Mouse (Mus musculus): Measurements from ENCODE around the gene Mob3b. TPM values are rescaled to one million over a fixed set of nuclear protein-coding genes. Genes with fewer than 3 reads are reported as not detected.

The Mob3b gene
- polyA plus RNA-seq, 1 experiment = 2.6 TPM

GRCm38 (mm10) chr4:35123087-35123486, 34.2 kb downstream of the Mob3b start:
- Histone ChIP-seq H3K27me3 (ENCODE audit: control insufficient read depth, insufficient read depth, low read length) (no peaks in the 10 kb centered on the region), H3K4me3 (ENCODE audit: control insufficient read depth, insufficient read depth, low read length) (no peak overlapping the region), H3K36me3 (ENCODE audit: control insufficient read depth, insufficient read depth, low read length) (no peaks in the 10 kb centered on the region), H3K27ac (ENCODE audit: control insufficient read depth, insufficient read depth, low read length) (no peak overlapping the region), H3K4me1 (replicated peaks; ENCODE audit: control insufficient read depth, insufficient read depth, low read length) (no peaks in the 10 kb centered on the region)
- DNase-seq = no peak
- 99% methylated on average over 5 of the region's 5 CpGs for WGBS
- TF ChIP-seq CTCF (IDR thresholded peaks at IDR 0.05; ENCODE audit: borderline replicate concordance, control insufficient read depth, extremely low read depth, insufficient read depth, low read length, poor library complexity) (no peak), POLR2A (IDR thresholded peaks at IDR 0.05; ENCODE audit: control insufficient read depth, extremely low read depth, insufficient read depth, low read length, poor library complexity) (no peak)

- Histone ChIP-seq H3K4me1 (replicated peaks; ENCODE audit: control insufficient read depth, insufficient read depth, low read length) (no peaks in the 10 kb centered on the region), H3K27me3 (ENCODE audit: control insufficient read depth, insufficient read depth, low read length) (no peaks in the 10 kb centered on the region), H3K27ac (ENCODE audit: control insufficient read depth, insufficient read depth, low read length) (no peak overlapping the region), H3K4me3 (ENCODE audit: control insufficient read depth, insufficient read depth, low read length) (no peak overlapping the region), H3K36me3 (ENCODE audit: control insufficient read depth, insufficient read depth, low read length) (no peaks in the 10 kb centered on the region)
- TF ChIP-seq POLR2A (IDR thresholded peaks at IDR 0.05; ENCODE audit: control insufficient read depth, extremely low read depth, insufficient read depth, low read length, poor library complexity) (no peak), CTCF (IDR thresholded peaks at IDR 0.05; ENCODE audit: borderline replicate concordance, control insufficient read depth, extremely low read depth, insufficient read depth, low read length, poor library complexity) (no peak)
- no peak for DNase-seq
- 95% methylated on average over 12 of the region's 12 CpGs for WGBS
Measured at GRCm38 (mm10) chr4:35121060-35121459, 36.2 kb downstream of the Mob3b start.

GRCm38 (mm10) chr4:35120575-35120974, 36.7 kb downstream of the Mob3b start:
- Histone ChIP-seq H3K36me3 (ENCODE audit: control insufficient read depth, insufficient read depth, low read length) (no peaks in the 10 kb centered on the region), H3K27ac (ENCODE audit: control insufficient read depth, insufficient read depth, low read length) (no peak overlapping the region), H3K4me3 (ENCODE audit: control insufficient read depth, insufficient read depth, low read length) (no peak overlapping the region), H3K27me3 (ENCODE audit: control insufficient read depth, insufficient read depth, low read length) (no peaks in the 10 kb centered on the region), H3K4me1 (replicated peaks; ENCODE audit: control insufficient read depth, insufficient read depth, low read length) (no peaks in the 10 kb centered on the region)
- DNase-seq = no peak
- TF ChIP-seq CTCF (IDR thresholded peaks at IDR 0.05; ENCODE audit: borderline replicate concordance, control insufficient read depth, extremely low read depth, insufficient read depth, low read length, poor library complexity) (no peak), POLR2A (IDR thresholded peaks at IDR 0.05; ENCODE audit: control insufficient read depth, extremely low read depth, insufficient read depth, low read length, poor library complexity) (no peak)
- 94% methylated on average over 8 of the region's 8 CpGs for WGBS

DNA sequence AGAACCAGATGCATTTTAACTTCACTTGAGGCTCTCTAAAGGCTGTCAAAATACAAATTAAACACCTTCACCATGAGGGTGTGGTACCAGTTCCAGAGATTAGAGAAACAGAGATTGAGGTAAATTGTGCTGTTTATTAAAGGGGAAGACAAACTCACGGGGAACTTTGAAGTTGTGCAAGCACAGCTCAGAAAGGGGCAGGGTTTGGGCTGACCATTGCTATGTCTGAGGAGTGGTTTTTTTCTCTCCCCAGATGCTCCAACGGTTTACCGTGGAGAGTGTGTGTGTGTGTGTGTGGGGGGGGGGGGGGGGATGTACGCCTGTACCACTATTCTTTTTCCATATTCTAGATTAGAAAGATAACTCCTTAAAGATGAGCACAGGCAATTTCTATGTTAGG, 37.1 kb downstream of the Mob3b start:
- TF ChIP-seq CTCF (IDR thresholded peaks at IDR 0.05; ENCODE audit: borderline replicate concordance, control insufficient read depth, extremely low read depth, insufficient read depth, low read length, poor library complexity) (no peak), POLR2A (IDR thresholded peaks at IDR 0.05; ENCODE audit: control insufficient read depth, extremely low read depth, insufficient read depth, low read length, poor library complexity) (no peak)
- WGBS = 55% methylated on average over 4 of the region's 4 CpGs
- DNase-seq = no peak

GRCm38 (mm10) chr4:35118851-35119250, 38.4 kb downstream of the Mob3b start:
- no peaks in the 10 kb centered on the region for H3K4me1 ChIP-seq (replicated peaks; ENCODE audit: control insufficient read depth, insufficient read depth, low read length)
- no peak for TF ChIP-seq CTCF (IDR thresholded peaks at IDR 0.05; ENCODE audit: borderline replicate concordance, control insufficient read depth, extremely low read depth, insufficient read depth, low read length, poor library complexity)
- H3K4me3 ChIP-seq (ENCODE audit: control insufficient read depth, insufficient read depth, low read length) = no peak overlapping the region
- DNase-seq = no peak
- 71% methylated on average over 2 of the region's 2 CpGs for WGBS
- H3K36me3 ChIP-seq (ENCODE audit: control insufficient read depth, insufficient read depth, low read length) = no peaks in the 10 kb centered on the region
- H3K27me3 ChIP-seq (ENCODE audit: control insufficient read depth, insufficient read depth, low read length) = no peaks in the 10 kb centered on the region
- no peak overlapping the region for H3K27ac ChIP-seq (ENCODE audit: control insufficient read depth, insufficient read depth, low read length)

More for the DNA sequence above, 37.1 kb downstream of the Mob3b start:
- Histone ChIP-seq H3K27ac (ENCODE audit: control insufficient read depth, insufficient read depth, low read length) (no peak overlapping the region), H3K4me1 (replicated peaks; ENCODE audit: control insufficient read depth, insufficient read depth, low read length) (no peaks in the 10 kb centered on the region), H3K4me3 (ENCODE audit: control insufficient read depth, insufficient read depth, low read length) (no peak overlapping the region), H3K36me3 (ENCODE audit: control insufficient read depth, insufficient read depth, low read length) (no peaks in the 10 kb centered on the region), H3K27me3 (ENCODE audit: control insufficient read depth, insufficient read depth, low read length) (no peaks in the 10 kb centered on the region)

DNA sequence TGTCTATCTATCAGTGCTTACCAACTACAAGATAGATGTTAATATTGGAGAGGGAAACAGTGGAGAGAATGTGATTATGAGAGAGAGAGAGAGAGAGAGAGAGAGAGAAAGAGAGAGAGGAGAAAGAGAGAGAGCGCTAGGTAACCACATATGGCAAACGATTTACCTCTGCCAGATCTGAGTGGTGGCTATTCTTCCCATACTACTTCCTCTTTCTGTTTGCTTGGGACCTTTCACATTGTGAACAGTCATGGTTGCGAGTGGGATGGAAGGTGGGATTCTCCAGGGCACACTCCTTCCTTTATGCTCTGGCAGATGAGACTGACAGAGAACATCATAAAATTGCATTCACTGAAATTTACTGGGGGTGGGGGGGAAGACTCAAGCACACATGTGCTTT, 40.1 kb downstream of the Mob3b start:
- no peaks in the 10 kb centered on the region for H3K27me3 ChIP-seq (ENCODE audit: control insufficient read depth, insufficient read depth, low read length)
- no peak for DNase-seq
- WGBS = 57% methylated on average over 3 of the region's 3 CpGs
- H3K4me3 ChIP-seq (ENCODE audit: control insufficient read depth, insufficient read depth, low read length) = no peak overlapping the region
- H3K4me1 ChIP-seq (replicated peaks; ENCODE audit: control insufficient read depth, insufficient read depth, low read length) = no peaks in the 10 kb centered on the region
- no peak overlapping the region for H3K27ac ChIP-seq (ENCODE audit: control insufficient read depth, insufficient read depth, low read length)
- TF ChIP-seq CTCF (IDR thresholded peaks at IDR 0.05; ENCODE audit: borderline replicate concordance, control insufficient read depth, extremely low read depth, insufficient read depth, low read length, poor library complexity) (no peak), POLR2A (IDR thresholded peaks at IDR 0.05; ENCODE audit: control insufficient read depth, extremely low read depth, insufficient read depth, low read length, poor library complexity) (no peak)
- no peaks in the 10 kb centered on the region for H3K36me3 ChIP-seq (ENCODE audit: control insufficient read depth, insufficient read depth, low read length)

DNA sequence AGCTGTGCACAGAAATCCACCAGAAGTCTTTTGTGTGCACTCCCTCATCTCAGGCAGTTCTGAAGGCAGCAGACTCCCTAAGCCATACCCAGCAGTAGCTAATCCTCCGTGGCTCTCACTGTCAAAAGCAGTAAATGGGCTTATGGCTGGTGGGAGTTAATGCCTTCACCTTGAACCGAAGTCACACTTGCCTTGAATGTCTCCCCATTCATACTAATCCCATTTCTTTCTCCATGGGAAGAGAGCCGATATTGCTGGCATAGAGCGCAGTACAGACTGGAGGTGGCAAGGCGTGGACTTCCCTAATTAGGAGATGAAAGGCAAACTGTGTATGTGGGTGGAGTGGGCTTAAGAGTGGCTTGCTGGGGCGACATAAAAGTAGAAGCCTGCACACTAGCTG, 41.4 kb downstream of the Mob3b start:
- no peaks in the 10 kb centered on the region for H3K27me3 ChIP-seq (ENCODE audit: control insufficient read depth, insufficient read depth, low read length)
- no peak for DNase-seq
- WGBS = 92% methylated on average over 6 of the region's 6 CpGs
- H3K36me3 ChIP-seq (ENCODE audit: control insufficient read depth, insufficient read depth, low read length) = no peaks in the 10 kb centered on the region
- TF ChIP-seq POLR2A (IDR thresholded peaks at IDR 0.05; ENCODE audit: control insufficient read depth, extremely low read depth, insufficient read depth, low read length, poor library complexity) (no peak), CTCF (IDR thresholded peaks at IDR 0.05; ENCODE audit: borderline replicate concordance, control insufficient read depth, extremely low read depth, insufficient read depth, low read length, poor library complexity) (no peak)
- H3K4me3 ChIP-seq (ENCODE audit: control insufficient read depth, insufficient read depth, low read length) = no peak overlapping the region
- no peak overlapping the region for H3K27ac ChIP-seq (ENCODE audit: control insufficient read depth, insufficient read depth, low read length)
- no peaks in the 10 kb centered on the region for H3K4me1 ChIP-seq (replicated peaks; ENCODE audit: control insufficient read depth, insufficient read depth, low read length)
